Comparison of ENCODE assay signal across 7 mouse cellular contexts in genomic region chr4:135312706-135313105, GRCm38 (mm10). TPM values are rescaled to one million over a fixed set of nuclear protein-coding genes. Genes with fewer than 3 reads are reported as not detected.
DNase-seq lines count a peak whose midpoint lies in the region; ATAC-seq and TF ChIP-seq lines count a peak whose summit lies in the region.

No protein-coding gene starts in this region.

- H3K36me3 ChIP-seq in ES-Bruce4 (ENCODE audit: control insufficient read depth, insufficient read depth, low read length, poor library complexity, severe bottlenecking): no peaks in the 10 kb centered on the region
- peaks cover 29% of the 10 kb centered on the region; the same call in 1 of the 2 replicates for H3K36me3 ChIP-seq in heart, embryonic 14.5 days (ENCODE audit: control insufficient read depth, insufficient read depth, low read length)
- peaks cover 35% of the 10 kb centered on the region for H3K36me3 ChIP-seq in limb, embryonic 10.5 days
- H3K36me3 ChIP-seq in myocyte (ENCODE audit: control insufficient read depth, insufficient read depth): peaks cover 21% of the 10 kb centered on the region
- peaks cover 32% of the 10 kb centered on the region for H3K36me3 ChIP-seq in midbrain, embryonic 13.5 days

- H3K27ac ChIP-seq in ES-Bruce4 (ENCODE audit: insufficient read depth, low read length): peak overlapping the region; percentile 87
- peak overlapping the region; percentile 95 to 97 for H3K27ac ChIP-seq in heart, embryonic 14.5 days (replicated peaks in 1 of 2; ENCODE audit: control insufficient read depth in 1 of 2, insufficient read depth in 1 of 2, low read depth in 2 of 2, low read length in 2 of 2)
- 0 out of 2 replicates have a peak overlapping the region, but pooled peaks have one; percentile 56 for H3K27ac ChIP-seq in limb, embryonic 10.5 days
- no peak overlapping the region for H3K27ac ChIP-seq in midbrain, embryonic 13.5 days

- 0 out of 2 replicates have a peak, but pooled peaks cover 4% of the 10 kb centered on the region for H3K9me3 ChIP-seq in ES-Bruce4 (replicated peaks; ENCODE audit: control insufficient read depth, insufficient read depth, low read length, poor library complexity, severe bottlenecking)
- H3K9me3 ChIP-seq in heart, embryonic 14.5 days (ENCODE audit: control insufficient read depth, low read length): peaks cover 4% of the 10 kb centered on the region; the same call in 1 of the 2 replicates
- no peaks in the 10 kb centered on the region; the same call in 1 of the 2 replicates for H3K9me3 ChIP-seq in limb, embryonic 10.5 days (replicated peaks)
- no peaks in the 10 kb centered on the region for H3K9me3 ChIP-seq in midbrain, embryonic 13.5 days

- no peaks in the 10 kb centered on the region for H3K79me2 ChIP-seq in myocyte (ENCODE audit: control insufficient read depth, insufficient read depth)

- TF ChIP-seq POLR2A in ES-Bruce4 (IDR thresholded peaks at IDR 0.05; ENCODE audit: insufficient read depth, low read length) (no peak), myocyte (IDR thresholded peaks at IDR 0.05; ENCODE audit: insufficient read length, low read depth) (peak; percentile 72)

- no peak for TF ChIP-seq EP300 in ES-Bruce4 (IDR thresholded peaks at IDR 0.05; ENCODE audit: insufficient read depth, low read depth, low read length)

- H3K27me3 ChIP-seq in ES-Bruce4 (ENCODE audit: control insufficient read depth, insufficient read depth, low read length, poor library complexity, severe bottlenecking) (no peaks in the 10 kb centered on the region), myocyte (ENCODE audit: control insufficient read depth, insufficient read depth, insufficient read length) (no peaks in the 10 kb centered on the region)
- H3K27me3 ChIP-seq in heart, embryonic 14.5 days (ENCODE audit: control insufficient read depth, insufficient read depth, low read length): no peaks in the 10 kb centered on the region
- H3K27me3 ChIP-seq in limb, embryonic 10.5 days (ENCODE audit: low read depth, poor library complexity, severe bottlenecking): no peaks in the 10 kb centered on the region
- H3K27me3 ChIP-seq in midbrain, embryonic 13.5 days: no peaks in the 10 kb centered on the region

- peak overlapping the region; percentile 62 for H3K4me2 ChIP-seq in heart, embryonic 14.5 days (ENCODE audit: low read length)
- peak overlapping the region; percentile 92 for H3K4me2 ChIP-seq in myocyte (ENCODE audit: low read depth)
- H3K4me2 ChIP-seq in midbrain, embryonic 13.5 days (replicated peaks): no peak overlapping the region

- H3K9ac ChIP-seq in ES-Bruce4 (ENCODE audit: low read depth, poor library complexity, severe bottlenecking): 0 out of 2 replicates have a peak overlapping the region, but pooled peaks have one; percentile 2
- H3K9ac ChIP-seq in heart, embryonic 14.5 days (ENCODE audit: low read length): peak overlapping the region; percentile 57
- no peak overlapping the region for H3K9ac ChIP-seq in midbrain, embryonic 13.5 days (replicated peaks)

- ATAC-seq in heart, embryonic 14.5 days (ENCODE audit: insufficient number of reproducible peaks, insufficient read depth, low FRiP score, low read depth): peak; percentile 65; the same call in 1 of the 2 replicates
- no peak for ATAC-seq in midbrain, embryonic 13.5 days

- no peak overlapping the region for H3K4me3 ChIP-seq in ES-Bruce4 (ENCODE audit: low read depth, low read length)
- H3K4me3 ChIP-seq in heart, embryonic 14.5 days (ENCODE audit: control insufficient read depth in 1 of 2, insufficient read depth in 1 of 2, low read depth in 1 of 2, low read length in 2 of 2): no peak overlapping the region
- H3K4me3 ChIP-seq in limb, embryonic 10.5 days: no peak overlapping the region
- H3K4me3 ChIP-seq in myocyte: peak overlapping the region; percentile 7
- no peak overlapping the region for H3K4me3 ChIP-seq in midbrain, embryonic 13.5 days (replicated peaks)

- WGBS in heart, embryonic 14.5 days: 11% methylated on average over 4 of the region's 4 CpGs
- 61% methylated on average over 4 of the region's 4 CpGs for WGBS in limb, embryonic 10.5 days
- 54% methylated on average over 4 of the region's 4 CpGs for WGBS in midbrain, embryonic 13.5 days

- no peak for TF ChIP-seq CTCF in ES-Bruce4 (IDR thresholded peaks at IDR 0.05; ENCODE audit: low read depth, low read length)

- DNase-seq in 416B (ENCODE audit: low read depth): peak; percentile 69
- DNase-seq in cerebellum, adult 9-11 months: peak; percentile 41
- no peak for DNase-seq in limb, embryonic 10.5 days (ENCODE audit: low spot score)

- H3ac ChIP-seq in myocyte (ENCODE audit: control insufficient read depth, insufficient read length): no peak overlapping the region

- peaks cover 11% of the 10 kb centered on the region for H3K4me1 ChIP-seq in ES-Bruce4 (ENCODE audit: control insufficient read depth, insufficient read depth, low read length)
- H3K4me1 ChIP-seq in heart, embryonic 14.5 days (ENCODE audit: control insufficient read depth in 2 of 2, insufficient read depth in 2 of 2, low read length in 2 of 2): peaks cover 43 to 54% of the 10 kb centered on the region in 2 experiments
- peaks cover 26% of the 10 kb centered on the region for H3K4me1 ChIP-seq in limb, embryonic 10.5 days
- H3K4me1 ChIP-seq in midbrain, embryonic 13.5 days (replicated peaks): 0 out of 2 replicates have a peak, but pooled peaks cover 3% of the 10 kb centered on the region

TF ChIP-seq in myocyte, 11 proteins besides CTCF, POLR2A, EP300 and RAD21:
- TF ChIP-seq SRF (IDR thresholded peaks at IDR 0.05; ENCODE audit: control insufficient read depth, insufficient read length, low read depth): peak; percentile 50
- TF ChIP-seq USF1 (IDR thresholded peaks at IDR 0.05; ENCODE audit: low read depth): peak; percentile 14
- peak; percentile 17 to 89 (median 85) for TF ChIP-seq MYOD1 (IDR thresholded peaks at IDR 0.05; ENCODE audit: control insufficient read depth in 1 of 3, insufficient read length in 2 of 3, low read depth in 2 of 3)
- no peak for TF ChIP-seq MAX (IDR thresholded peaks at IDR 0.05; ENCODE audit: low read depth)
- peak; percentile 42 for TF ChIP-seq TCF12 (IDR thresholded peaks at IDR 0.05; ENCODE audit: insufficient read depth, poor library complexity, severe bottlenecking)
- peak; percentile 56 for TF ChIP-seq POLR2AphosphoS2 (IDR thresholded peaks at IDR 0.05; ENCODE audit: insufficient read length, low read depth)
- no peak for TF ChIP-seq CEBPB (IDR thresholded peaks at IDR 0.05; ENCODE audit: insufficient read depth, poor library complexity, severe bottlenecking)
- peak; percentile 67 to 95 (median 82) for TF ChIP-seq MYOG (IDR thresholded peaks at IDR 0.05; ENCODE audit: control insufficient read depth in 1 of 3, insufficient read depth in 1 of 3, insufficient read length in 2 of 3, low read depth in 2 of 3)
- no peak for TF ChIP-seq E2F4 (IDR thresholded peaks at IDR 0.05; ENCODE audit: insufficient read depth)

RNA-seq across cellular contexts. Expression of gene Clic4, which starts 40.1 kb away (rescaled TPM):
- polyA plus RNA-seq in ES-Bruce4 (2011; ENCODE audit: insufficient read depth, insufficient read length, low read depth, missing spikeins) (151 TPM in 2 replicates), myocyte (2012; fragmentation: generic; extraction: Trizol) (250 TPM)
- polyA plus RNA-seq in heart, embryonic 14.5 days (2014; fragmentation: Nextera tagmentation; extraction: Ambion mirVana): 181 and 194 TPM in 2 replicates
- 208 and 220 TPM in 2 replicates for polyA plus RNA-seq in limb, embryonic 10.5 days (2016; fragmentation: Nextera tagmentation; extraction: Ambion mirVana)
- polyA plus RNA-seq in midbrain, embryonic 13.5 days (2015; fragmentation: Nextera tagmentation; extraction: Ambion mirVana): 95.1 and 108 TPM in 2 replicates

RNA-seq across cellular contexts. Expression of gene Srrm1, which starts 40.4 kb away (rescaled TPM):
- polyA plus RNA-seq in ES-Bruce4 (2011; ENCODE audit: insufficient read depth, insufficient read length, low read depth, missing spikeins) (410 and 411 TPM in 2 replicates), myocyte (2012; fragmentation: generic; extraction: Trizol) (41.3 TPM)
- polyA plus RNA-seq in heart, embryonic 14.5 days (2014; fragmentation: Nextera tagmentation; extraction: Ambion mirVana): 120 TPM in 2 replicates
- 233 TPM in 2 replicates for polyA plus RNA-seq in limb, embryonic 10.5 days (2016; fragmentation: Nextera tagmentation; extraction: Ambion mirVana)
- polyA plus RNA-seq in midbrain, embryonic 13.5 days (2015; fragmentation: Nextera tagmentation; extraction: Ambion mirVana): 211 and 246 TPM in 2 replicates
